Mouse (Mus musculus) intestine, postnatal 0 days (tissue): ENCODE data around the gene Cxcl17. TPM values are rescaled to one million over a fixed set of nuclear protein-coding genes. Genes with fewer than 3 reads are reported as not detected.
A peak's percentile ranks its signal among the peaks of the same experiment; 100 is the strongest.

Source experiments
- ATAC-seq: fragments of 200-750 bp; cut with Nextera tagmentation; 2 replicates; pipeline ENCODE4 v1.8.0; 2017; ENCODE audit warnings: mild to moderate bottlenecking, moderate TSS enrichment, moderate library complexity
- H3K27ac ChIP-seq: fragments of 300-500 bp; sonication (generic); 2 replicates; pipeline ENCODE4 v1.5.1; 2014; ENCODE audit warnings: mild to moderate bottlenecking, low read depth, low read length, moderate library complexity
- H3K27me3 ChIP-seq: fragments of 300-500 bp; sonication (generic); replicated peaks from 2 replicates; pipeline ENCODE4 v1.6.1; 2014; ENCODE audit warnings: low read length, mixed read lengths; ENCODE audit not compliant: control insufficient read depth, insufficient read depth
- H3K36me3 ChIP-seq: fragments of 300-500 bp; sonication (generic); 2 replicates; pipeline ENCODE4 v1.6.1; 2014; ENCODE audit warnings: mild to moderate bottlenecking, moderate library complexity; ENCODE audit not compliant: control insufficient read depth, insufficient read depth
- H3K4me1 ChIP-seq: fragments of 300-500 bp; sonication (generic); replicated peaks from 2 replicates; pipeline ENCODE4 v1.6.1; 2014; ENCODE audit warnings: antibody characterized with exemption, low read length, mixed read lengths; ENCODE audit not compliant: control insufficient read depth, insufficient read depth
- H3K4me2 ChIP-seq: fragments of 300-500 bp; sonication (generic); replicated peaks from 2 replicates; pipeline ENCODE4 v1.6.1; 2014; ENCODE audit warnings: low read depth, mild to moderate bottlenecking, moderate library complexity
- H3K4me3 ChIP-seq: fragments of 300-500 bp; sonication (generic); 2 replicates; pipeline ENCODE4 v1.5.1; 2014; ENCODE audit warnings: low read depth, low read length
- H3K9ac ChIP-seq: fragments of 300-500 bp; sonication (generic); 2 replicates; pipeline ENCODE4 v1.6.1; 2014; ENCODE audit warnings: mild to moderate bottlenecking, low read depth, low read length
- H3K9me3 ChIP-seq: fragments of 300-500 bp; sonication (generic); 2 replicates; pipeline ENCODE4 v1.6.1; 2016; ENCODE audit warnings: mixed run types; ENCODE audit not compliant: control insufficient read depth
- CTCF ChIP-seq: sonication (generic); IDR thresholded peaks from 2 replicates; pipeline ENCODE4 v1.5.1; 2016; ENCODE audit warnings: low read depth, mild to moderate bottlenecking, control low read depth, antibody characterized with exemption, moderate library complexity
- WGBS: fragments of 180-500 bp; shearing (Covaris S2); extraction: QIAGEN DNeasy Blood & Tissue Kit; methylation state at CpG from one replicate; pipeline ENCODE4 v1.1.7; 2014; 5-methylcytosine and 5-hydroxymethylcytosine counted together
- polyA plus RNA-seq: library from polyadenylated mRNA; unstranded; fragments of >200 nt; fragmentation: Nextera tagmentation; extraction: Ambion mirVana; gene quantifications from 2 replicates; pipeline ENCODE4 v1.2.1, GENCODE M21; 2015

The Cxcl17 gene
- polyA plus RNA-seq, 1 experiment from 2014 or later, result 0.16 TPM

DNA sequence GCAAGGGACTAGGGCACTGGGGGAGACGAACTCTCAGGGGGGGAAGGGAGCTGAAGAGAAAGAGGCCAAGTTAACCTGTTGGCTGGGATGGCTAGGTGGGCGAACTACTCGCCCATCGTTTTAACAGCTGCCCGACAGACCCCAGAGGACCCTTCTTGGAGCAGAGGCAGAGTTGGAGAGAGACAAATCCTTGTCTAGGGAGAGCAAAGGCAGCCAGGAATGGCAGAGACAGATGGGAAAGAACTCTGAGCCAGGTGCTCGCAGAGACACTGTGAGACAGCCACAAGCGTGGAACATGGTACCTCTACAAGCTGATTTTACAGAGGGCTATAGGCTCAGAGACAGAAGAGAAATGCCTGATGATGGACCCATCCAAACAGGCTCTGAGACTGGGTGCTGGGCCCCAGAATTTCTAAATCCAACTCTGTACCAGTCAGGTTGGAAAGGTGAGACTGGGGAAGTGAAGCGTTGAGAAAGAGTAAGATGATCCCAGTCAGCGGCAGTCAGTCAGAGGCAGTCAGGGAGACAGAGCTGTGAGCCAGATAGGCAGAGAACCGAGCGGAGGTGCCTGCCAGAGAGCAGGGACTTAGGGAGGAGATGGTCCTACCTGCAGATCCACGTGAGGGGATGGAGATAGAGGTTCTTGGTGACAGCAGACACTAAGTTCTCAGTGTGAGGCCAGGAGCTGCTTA, 43.5 kb downstream of the Cxcl17 start, which contains the start of gene Cnfn:
Gene Cnfn, minus strand, starts transcription at position 667 of the 692 bp plus-strand sequence.
- ATAC-seq, result no peak
- peaks cover 30% of the 10 kb centered on the region for H3K27me3 ChIP-seq
- H3K4me3 ChIP-seq, result no peak within 1 kb of the TSS
- 47% methylated on average over 12 of the region's 12 CpGs for WGBS
- H3K9ac ChIP-seq, result no peak within 1 kb of the TSS
- no peaks in the 10 kb centered on the region for H3K9me3 ChIP-seq
- no peaks in the 10 kb centered on the region for H3K4me1 ChIP-seq
- TF ChIP-seq CTCF, result no peak
- no peak within 1 kb of the TSS for H3K4me2 ChIP-seq
- peaks cover 5% of the 10 kb centered on the region; the same call in 1 of the 2 replicates for H3K36me3 ChIP-seq
- H3K27ac ChIP-seq, result no peak within 1 kb of the TSS

DNA sequence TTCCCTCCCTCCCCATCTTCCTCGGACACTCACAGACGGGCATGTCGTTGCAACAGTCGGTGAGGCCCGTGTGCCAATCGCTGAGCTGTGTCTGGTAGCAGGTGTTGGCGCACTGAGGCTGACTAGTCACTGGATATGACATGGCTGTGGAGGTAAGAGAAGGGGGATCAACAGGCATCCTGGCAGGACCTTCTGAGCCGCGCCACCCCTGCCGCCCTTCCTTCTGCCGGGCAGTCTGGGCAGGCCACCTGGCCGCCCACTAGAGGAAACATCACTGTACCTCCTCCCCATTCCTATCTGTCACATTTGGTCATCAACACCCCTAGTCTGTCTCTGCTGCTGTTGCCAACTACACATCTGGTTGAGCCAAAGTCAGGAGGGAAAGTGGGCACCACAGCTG, 44.4 kb downstream of the Cxcl17 start:
- Histone ChIP-seq H3K4me2 (no peak overlapping the region; the same call in 1 of the 2 replicates), H3K4me3 (peak overlapping the region; percentile 18; the same call in 1 of the 2 replicates), H3K9ac (no peak overlapping the region), H3K27me3 (peaks cover 30% of the 10 kb centered on the region), H3K27ac (no peak overlapping the region), H3K4me1 (no peaks in the 10 kb centered on the region), H3K9me3 (no peaks in the 10 kb centered on the region), H3K36me3 (peaks cover 14% of the 10 kb centered on the region)
- TF ChIP-seq CTCF, result no peak
- no peak for ATAC-seq
- WGBS, result 27% methylated on average over 12 of the region's 12 CpGs

DNA sequence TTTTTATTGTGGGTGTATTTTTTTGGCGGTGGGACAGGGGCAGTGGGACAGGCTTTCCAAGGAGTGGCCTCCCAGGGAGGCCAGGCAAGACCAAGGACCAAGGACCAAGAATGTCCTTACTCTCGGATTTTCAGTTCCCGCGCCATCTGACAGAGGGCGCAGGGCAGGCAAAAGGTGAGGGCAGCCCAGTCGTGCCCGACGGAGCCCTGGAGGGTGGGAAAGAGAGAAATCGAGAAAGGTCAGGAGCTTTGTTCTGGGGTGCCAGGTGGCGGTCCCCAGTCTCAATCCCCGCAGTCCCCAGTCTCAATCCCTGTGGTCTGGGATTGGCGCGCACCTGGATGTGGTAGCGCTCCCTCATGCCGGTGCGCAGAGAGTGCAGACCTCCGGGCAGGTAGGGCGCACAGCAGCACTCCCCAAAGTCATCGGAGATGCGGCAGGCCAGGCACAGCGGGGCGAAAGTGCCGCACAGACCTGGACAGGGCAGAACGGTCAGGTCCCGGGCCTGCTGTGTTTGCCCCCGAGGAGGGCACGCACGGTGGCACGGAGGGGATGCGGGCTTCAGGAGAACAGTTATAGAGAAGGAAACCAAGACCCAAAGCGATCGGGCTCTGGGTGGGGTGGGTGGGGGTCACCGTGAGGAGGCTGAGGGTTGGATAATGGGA, 44.9 kb downstream of the Cxcl17 start:
- Histone ChIP-seq H3K4me1 (no peaks in the 10 kb centered on the region), H3K27me3 (peaks cover 30% of the 10 kb centered on the region), H3K4me3 (peak overlapping the region; percentile 18), H3K9ac (no peak overlapping the region), H3K27ac (no peak overlapping the region), H3K4me2 (peak overlapping the region; percentile 40), H3K9me3 (no peaks in the 10 kb centered on the region), H3K36me3 (peaks cover 19% of the 10 kb centered on the region)
- 2% methylated on average over 32 of the region's 33 CpGs for WGBS
- TF ChIP-seq CTCF, result peak; percentile 71
- ATAC-seq, result no peak

DNA sequence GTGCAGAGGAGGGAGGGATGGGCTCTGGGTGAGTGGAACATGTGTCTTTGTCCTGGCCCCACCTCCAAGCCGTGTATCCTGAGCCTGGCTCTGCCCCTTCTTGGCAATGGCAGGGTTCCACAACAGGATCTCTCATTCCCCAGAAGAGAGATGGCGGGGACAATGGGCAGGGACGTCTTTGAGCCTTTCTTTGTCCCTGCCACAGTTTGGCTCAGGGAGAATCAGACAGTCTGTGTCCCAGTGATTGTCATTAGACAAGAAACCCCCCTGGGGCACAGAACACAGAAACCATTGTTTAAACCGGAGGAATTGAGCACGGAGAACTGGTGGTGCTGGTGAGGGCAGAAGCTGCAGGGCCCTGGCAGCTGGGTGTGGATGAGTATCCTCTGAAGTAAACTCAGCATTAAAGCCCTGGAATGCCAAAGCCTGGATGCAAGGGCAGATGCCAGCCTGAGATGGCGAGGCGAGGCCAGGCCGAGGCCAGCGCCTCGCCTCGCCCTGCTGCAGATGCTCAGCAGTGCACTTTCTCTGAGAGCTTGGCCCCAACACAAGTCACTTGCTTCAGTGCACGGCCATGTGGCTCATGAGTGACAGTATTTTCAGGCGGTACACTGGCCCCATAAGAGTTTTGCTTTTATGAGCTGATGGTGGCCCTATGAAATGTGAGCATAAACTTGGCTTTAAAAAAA, 46.6 kb downstream of the Cxcl17 start:
- WGBS, result 46% methylated on average over 13 of the region's 13 CpGs
- Histone ChIP-seq H3K27me3 (peaks cover 30% of the 10 kb centered on the region), H3K36me3 (peaks cover 19% of the 10 kb centered on the region), H3K4me2 (no peak overlapping the region), H3K27ac (no peak overlapping the region), H3K9me3 (no peaks in the 10 kb centered on the region), H3K9ac (no peak overlapping the region), H3K4me1 (no peaks in the 10 kb centered on the region), H3K4me3 (no peak overlapping the region)
- ATAC-seq, result no peak
- TF ChIP-seq CTCF, result no peak

DNA sequence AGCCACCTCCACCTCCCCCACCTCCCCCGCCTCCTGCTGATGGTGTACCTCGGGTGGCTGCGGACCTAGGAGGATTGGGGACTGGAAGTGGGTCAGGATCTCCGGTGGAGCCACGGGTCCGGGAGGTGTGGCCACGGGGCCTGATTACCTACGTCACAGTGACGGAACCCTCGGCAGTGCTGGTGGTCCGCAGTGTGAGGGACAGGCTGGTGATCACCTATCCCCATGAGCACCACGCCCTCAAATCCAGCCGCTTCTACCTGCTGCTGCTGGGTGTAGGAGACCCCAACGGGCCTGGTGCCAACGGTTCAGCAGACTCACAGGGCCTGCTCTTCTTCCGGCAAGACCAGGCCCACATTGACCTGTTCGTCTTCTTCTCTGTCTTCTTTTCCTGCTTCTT, 49.1 kb downstream of the Cxcl17 start:
- Histone ChIP-seq H3K36me3 (peaks cover 33% of the 10 kb centered on the region), H3K4me2 (no peak overlapping the region), H3K4me3 (no peak overlapping the region), H3K9me3 (no peaks in the 10 kb centered on the region), H3K27me3 (peaks cover 18% of the 10 kb centered on the region), H3K27ac (no peak overlapping the region), H3K4me1 (no peaks in the 10 kb centered on the region), H3K9ac (no peak overlapping the region)
- ATAC-seq, result no peak
- 93% methylated on average over 17 of the region's 17 CpGs for WGBS
- TF ChIP-seq CTCF, result no peak

DNA sequence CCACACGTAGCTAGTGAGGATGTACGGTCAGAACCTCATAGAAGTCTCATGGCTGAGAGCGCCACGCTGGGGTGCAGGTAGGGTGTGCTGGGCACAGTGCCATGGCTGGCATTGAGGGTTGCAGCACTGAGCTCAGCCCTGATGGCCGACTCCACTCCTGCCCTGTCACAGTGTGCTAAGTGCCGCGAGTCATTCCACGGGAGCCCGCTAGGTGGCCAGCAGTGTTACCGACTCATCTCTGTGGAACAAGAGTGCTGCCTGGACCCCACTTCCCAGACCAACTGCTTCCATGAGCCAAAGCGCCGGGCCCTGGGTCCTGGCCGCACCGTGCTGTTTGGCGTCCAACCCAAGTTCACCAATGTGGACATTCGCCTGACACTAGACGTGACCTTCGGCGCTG, 49.5 kb downstream of the Cxcl17 start:
- 86% methylated on average over 19 of the region's 19 CpGs for WGBS
- H3K4me1 ChIP-seq, result no peaks in the 10 kb centered on the region
- peaks cover 13% of the 10 kb centered on the region for H3K27me3 ChIP-seq
- H3K4me2 ChIP-seq, result no peak overlapping the region
- TF ChIP-seq CTCF, result peak; percentile 56
- ATAC-seq, result no peak
- H3K36me3 ChIP-seq, result peaks cover 33% of the 10 kb centered on the region
- H3K9me3 ChIP-seq, result no peaks in the 10 kb centered on the region
- H3K27ac ChIP-seq, result no peak overlapping the region
- no peak overlapping the region for H3K9ac ChIP-seq
- H3K4me3 ChIP-seq, result no peak overlapping the region
